Mouse (Mus musculus) induced T-regulatory cell, adult 2 months (primary cell): ENCODE results near the gene Nlrp2.

Experiments used
- DNase-seq: peaks from one replicate; pipeline ENCODE4 v3.0.0-alpha.2; 2012; ENCODE audit warnings: low read depth

The Nlrp2 gene

GRCm38 (mm10) chr7:5350935-5351334 lies at the start of gene Nlrp2:
Gene Nlrp2, minus strand, starts transcription at chr7:5351035.
- DNase-seq: no peak

GRCm38 (mm10) chr7:5366724-5367123 lies 15.9 kb upstream of the Nlrp2 start:
- no peak for DNase-seq

- no peak for DNase-seq
These were observed 12.8 kb upstream of the Nlrp2 start for GRCm38 (mm10) chr7:5363599-5363998.

- no peak for DNase-seq
These were observed 598 bp downstream of the Nlrp2 start, which contains the start of gene Gm5065 for GRCm38 (mm10) chr7:5350237-5350636. Gene Gm5065, plus strand, starts transcription at chr7:5350537.

GRCm38 (mm10) chr7:5327511-5327910 lies 23.3 kb downstream of the Nlrp2 start:
- no peak for DNase-seq

- DNase-seq: no peak
These were observed 62.6 kb downstream of the Nlrp2 start for GRCm38 (mm10) chr7:5288281-5288680.

GRCm38 (mm10) chr7:5263051-5263450 lies 87.8 kb downstream of the Nlrp2 start:
- DNase-seq: no peak
